Mouse (Mus musculus) limb, embryonic 10.5 days (tissue): ENCODE measurements around the gene Wdr31. TPM values are rescaled to one million over a fixed set of nuclear protein-coding genes. Genes with fewer than 3 reads are reported as not detected.

Experiments
- polyA plus RNA-seq: library from polyadenylated mRNA; unstranded; fragments of >200 nt; fragmentation: Nextera tagmentation; extraction: Ambion mirVana; gene quantifications from 2 replicates; pipeline ENCODE4 v1.2.1, GENCODE M21; 2016

The Wdr31 gene
- polyA plus RNA-seq, 1 experiment from 2014 or later = 13.4 TPM

Other genes with a start within 250 kb of the Wdr31 start
- gene Zfp37, start 239.8 kb downstream of the Wdr31 start, polyA plus RNA-seq = 14.9 and 19.4 TPM in 2 replicates
- 10.8 and 11.0 TPM in 2 replicates for gene Slc31a2, start 208.3 kb downstream of the Wdr31 start, polyA plus RNA-seq
- 16.4 and 19.6 TPM in 2 replicates for gene Fkbp15, start 110.3 kb downstream of the Wdr31 start, polyA plus RNA-seq
- 42.2 and 48.7 TPM in 2 replicates for gene Slc31a1, start 110.2 kb downstream of the Wdr31 start, polyA plus RNA-seq
- gene Cdc26, start 62.3 kb downstream of the Wdr31 start, polyA plus RNA-seq = 223 and 233 TPM in 2 replicates
- gene Prpf4, start 62.1 kb downstream of the Wdr31 start, polyA plus RNA-seq = 38.4 and 38.6 TPM in 2 replicates
- gene Rnf183, start 35.6 kb downstream of the Wdr31 start, polyA plus RNA-seq = not detected in 2 replicates
- 1.0 and 1.3 TPM in 2 replicates for gene Bspry, start 9.2 kb upstream of the Wdr31 start, polyA plus RNA-seq
- gene Hdhd3, start 32.6 kb upstream of the Wdr31 start, polyA plus RNA-seq = 11.7 and 13.5 TPM in 2 replicates
- gene Alad, start 49.0 kb upstream of the Wdr31 start, polyA plus RNA-seq = 108 and 124 TPM in 2 replicates
- gene Pole3, start 54.2 kb upstream of the Wdr31 start, polyA plus RNA-seq = 113 and 116 TPM in 2 replicates
- gene 4933430I17Rik, start 54.5 kb upstream of the Wdr31 start, polyA plus RNA-seq = 0.86 and 1.7 TPM in 2 replicates
- 24.9 and 38.2 TPM in 2 replicates for gene Rgs3, start 89.0 kb upstream of the Wdr31 start, polyA plus RNA-seq